Mouse (Mus musculus): Measurements from ENCODE around the gene Sstr4. TPM values are rescaled to one million over a fixed set of nuclear protein-coding genes. Genes with fewer than 3 reads are reported as not detected.

Sstr4 gene
- polyA plus RNA-seq, 1 experiment, result not detected

DNA sequence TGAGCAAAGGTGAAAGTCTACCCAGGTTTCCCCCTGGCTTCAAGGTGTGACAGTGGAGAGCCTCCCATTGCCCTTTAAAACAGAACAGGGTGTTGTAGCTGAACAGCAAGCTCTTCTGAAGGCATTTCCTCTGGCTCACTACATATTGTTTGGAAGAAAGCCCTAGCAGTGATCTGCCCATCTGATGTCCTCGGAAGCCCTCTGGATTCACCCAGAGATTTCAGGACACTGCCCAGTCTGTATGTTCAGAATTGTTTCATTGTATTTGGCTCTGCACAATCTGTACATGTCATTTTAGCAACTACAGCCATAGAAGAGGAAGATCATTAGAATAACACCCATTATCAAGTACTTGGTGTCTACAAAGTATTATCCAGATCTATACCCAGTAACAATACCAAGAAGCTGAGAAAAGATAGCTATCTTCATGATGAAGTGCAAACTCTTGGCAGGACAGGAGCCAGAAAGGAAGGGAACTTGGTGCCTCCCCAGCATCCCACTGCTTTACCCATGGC lies 15.2 kb upstream of the Sstr4 start:
- Histone ChIP-seq H3K36me3 (ENCODE audit: control insufficient read depth, insufficient read depth, low read length) (no peaks in the 10 kb centered on the region), H3K27ac (ENCODE audit: control insufficient read depth, insufficient read depth, low read depth, low read length) (no peak overlapping the region), H3K4me3 (ENCODE audit: control insufficient read depth, low read depth, low read length) (no peak overlapping the region), H3K4me1 (ENCODE audit: control insufficient read depth, insufficient read depth, low read length) (peaks cover 6% of the 10 kb centered on the region), H3K27me3 (ENCODE audit: control insufficient read depth, insufficient read depth, low read length) (no peaks in the 10 kb centered on the region)
- TF ChIP-seq POLR2A (IDR thresholded peaks at IDR 0.05; ENCODE audit: control insufficient read depth, low read depth, low read length), result no peak
- TF ChIP-seq CTCF (IDR thresholded peaks at IDR 0.05; ENCODE audit: control insufficient read depth, insufficient read depth, insufficient replicate concordance, low read depth, low read length), result no peak

DNA sequence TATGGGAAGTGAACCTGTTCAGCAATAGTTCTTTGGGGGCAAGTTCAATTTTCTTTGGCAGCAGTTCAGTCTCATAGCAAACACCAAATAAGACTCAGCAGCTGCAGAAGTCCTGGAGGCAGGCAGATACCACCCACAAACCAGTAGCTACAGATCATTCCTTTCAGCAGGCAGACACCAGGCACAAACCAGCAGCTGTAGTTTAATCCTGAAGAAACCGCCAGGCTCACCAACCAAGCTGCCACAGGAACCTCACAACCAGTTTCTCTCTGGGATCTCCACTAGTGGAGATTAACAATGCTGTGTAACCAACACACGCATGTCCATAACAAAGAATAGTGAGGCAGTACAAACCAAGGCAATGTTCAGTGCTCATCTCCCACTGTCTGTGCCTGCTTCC lies 14.1 kb upstream of the Sstr4 start:
- H3K4me3 ChIP-seq (ENCODE audit: control insufficient read depth, low read depth, low read length), result no peak overlapping the region
- H3K4me1 ChIP-seq (ENCODE audit: control insufficient read depth, insufficient read depth, low read length), result no peaks in the 10 kb centered on the region
- TF ChIP-seq CTCF (IDR thresholded peaks at IDR 0.05; ENCODE audit: control insufficient read depth, insufficient read depth, insufficient replicate concordance, low read depth, low read length) (no peak), POLR2A (IDR thresholded peaks at IDR 0.05; ENCODE audit: control insufficient read depth, low read depth, low read length) (no peak)
- no peak overlapping the region for H3K27ac ChIP-seq (ENCODE audit: control insufficient read depth, insufficient read depth, low read depth, low read length)
- no peaks in the 10 kb centered on the region for H3K36me3 ChIP-seq (ENCODE audit: control insufficient read depth, insufficient read depth, low read length)
- no peaks in the 10 kb centered on the region for H3K27me3 ChIP-seq (ENCODE audit: control insufficient read depth, insufficient read depth, low read length)

DNA sequence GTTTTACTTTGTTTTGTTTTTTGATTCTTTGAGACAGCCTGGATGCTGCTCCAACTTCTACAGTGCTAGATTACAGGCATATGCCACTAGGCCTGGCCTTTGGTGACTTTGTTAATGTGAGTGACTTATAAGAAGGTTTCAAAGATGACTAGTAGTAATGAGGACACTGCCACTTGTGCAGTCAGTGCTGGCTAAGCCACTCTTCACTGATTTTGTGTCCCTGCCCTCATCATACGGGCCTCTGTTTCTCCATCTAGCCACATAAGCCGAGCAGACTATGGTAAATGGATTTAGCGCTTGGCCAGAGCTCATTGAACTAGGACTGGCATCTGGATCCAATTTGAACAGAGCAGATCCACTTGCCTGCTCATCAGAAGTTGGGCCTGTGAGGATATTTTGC lies 8.7 kb upstream of the Sstr4 start:
- Histone ChIP-seq H3K4me3 (ENCODE audit: control insufficient read depth, low read depth, low read length) (no peak overlapping the region), H3K27ac (ENCODE audit: control insufficient read depth, insufficient read depth, low read depth, low read length) (no peak overlapping the region), H3K4me1 (ENCODE audit: control insufficient read depth, insufficient read depth, low read length) (no peaks in the 10 kb centered on the region), H3K36me3 (ENCODE audit: control insufficient read depth, insufficient read depth, low read length) (no peaks in the 10 kb centered on the region), H3K27me3 (ENCODE audit: control insufficient read depth, insufficient read depth, low read length) (no peaks in the 10 kb centered on the region)
- TF ChIP-seq POLR2A (IDR thresholded peaks at IDR 0.05; ENCODE audit: control insufficient read depth, low read depth, low read length) (no peak), CTCF (IDR thresholded peaks at IDR 0.05; ENCODE audit: control insufficient read depth, insufficient read depth, insufficient replicate concordance, low read depth, low read length) (no peak)

DNA sequence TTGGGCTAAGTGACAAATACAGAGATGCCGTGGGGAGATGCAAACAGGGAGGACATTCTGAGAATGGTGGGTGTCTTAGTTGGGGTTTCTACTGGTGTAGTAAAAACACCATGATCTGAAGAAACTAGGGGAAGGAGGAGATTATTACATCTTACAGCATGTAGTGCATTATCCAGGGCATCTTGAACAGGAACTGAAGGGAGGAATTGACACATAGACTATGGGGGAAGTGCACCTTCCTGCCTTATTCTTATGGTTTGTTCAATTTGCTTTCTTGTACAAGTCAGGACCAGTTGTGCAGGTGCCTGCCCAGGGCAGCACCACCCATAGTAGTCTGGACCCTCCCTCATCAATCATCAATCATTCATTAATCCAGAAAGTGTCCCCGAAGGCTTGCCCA lies 8.2 kb upstream of the Sstr4 start:
- Histone ChIP-seq H3K27me3 (ENCODE audit: control insufficient read depth, insufficient read depth, low read length) (no peaks in the 10 kb centered on the region), H3K4me1 (ENCODE audit: control insufficient read depth, insufficient read depth, low read length) (no peaks in the 10 kb centered on the region), H3K27ac (ENCODE audit: control insufficient read depth, insufficient read depth, low read depth, low read length) (no peak overlapping the region), H3K36me3 (ENCODE audit: control insufficient read depth, insufficient read depth, low read length) (no peaks in the 10 kb centered on the region), H3K4me3 (ENCODE audit: control insufficient read depth, low read depth, low read length) (no peak overlapping the region)
- no peak for TF ChIP-seq CTCF (IDR thresholded peaks at IDR 0.05; ENCODE audit: control insufficient read depth, insufficient read depth, insufficient replicate concordance, low read depth, low read length)
- no peak for TF ChIP-seq POLR2A (IDR thresholded peaks at IDR 0.05; ENCODE audit: control insufficient read depth, low read depth, low read length)

DNA sequence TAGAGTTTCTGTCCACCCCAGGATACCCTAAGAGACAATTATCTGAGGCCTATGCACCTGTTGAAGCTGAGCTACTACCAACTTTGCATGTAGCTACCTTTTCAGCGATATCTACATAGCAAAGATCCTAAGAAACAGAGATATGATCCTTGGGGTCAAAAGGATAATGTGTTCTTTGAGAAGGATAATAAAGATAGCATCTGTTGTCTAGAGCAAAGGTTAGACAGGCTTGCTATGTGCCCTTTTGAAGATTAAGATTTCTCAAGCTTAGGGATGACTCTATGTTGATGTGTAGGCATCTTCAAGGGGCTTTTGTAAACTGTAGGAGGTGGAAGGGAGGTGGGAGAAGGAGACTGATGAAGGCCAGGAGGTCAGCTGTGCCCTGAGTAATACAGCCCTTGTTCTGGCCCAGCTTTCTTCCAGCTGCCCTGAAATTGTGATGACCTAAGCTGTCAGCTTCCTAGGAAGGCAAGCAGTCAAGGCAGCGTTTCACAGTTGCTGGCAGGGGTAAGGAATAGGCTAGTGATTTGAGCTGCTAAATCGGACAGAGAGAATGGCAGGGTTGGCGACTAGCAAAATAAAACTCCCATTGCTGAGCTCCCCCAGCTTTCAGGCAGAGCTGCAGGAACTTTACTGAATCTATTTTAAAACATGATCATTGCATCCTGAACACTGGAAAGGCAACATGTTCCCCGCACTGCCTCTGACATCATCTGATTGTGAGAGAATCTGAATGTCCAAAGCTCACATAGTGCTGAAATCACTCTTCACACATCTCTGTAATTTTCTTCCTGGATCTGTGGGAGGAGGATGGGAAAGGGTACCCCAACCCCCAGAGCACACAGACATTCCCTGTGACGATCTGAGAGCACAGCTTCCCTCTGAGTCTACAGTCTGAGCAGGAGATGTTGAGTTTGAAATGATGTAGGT lies 7.2 kb upstream of the Sstr4 start:
- Histone ChIP-seq H3K36me3 (ENCODE audit: control insufficient read depth, insufficient read depth, low read length) (no peaks in the 10 kb centered on the region), H3K27me3 (ENCODE audit: control insufficient read depth, insufficient read depth, low read length) (no peaks in the 10 kb centered on the region), H3K4me1 (ENCODE audit: control insufficient read depth, insufficient read depth, low read length) (no peaks in the 10 kb centered on the region), H3K27ac (ENCODE audit: control insufficient read depth, insufficient read depth, low read depth, low read length) (no peak overlapping the region), H3K4me3 (ENCODE audit: control insufficient read depth, low read depth, low read length) (no peak overlapping the region)
- TF ChIP-seq CTCF (IDR thresholded peaks at IDR 0.05; ENCODE audit: control insufficient read depth, insufficient read depth, insufficient replicate concordance, low read depth, low read length) (no peak), POLR2A (IDR thresholded peaks at IDR 0.05; ENCODE audit: control insufficient read depth, low read depth, low read length) (no peak)

DNA sequence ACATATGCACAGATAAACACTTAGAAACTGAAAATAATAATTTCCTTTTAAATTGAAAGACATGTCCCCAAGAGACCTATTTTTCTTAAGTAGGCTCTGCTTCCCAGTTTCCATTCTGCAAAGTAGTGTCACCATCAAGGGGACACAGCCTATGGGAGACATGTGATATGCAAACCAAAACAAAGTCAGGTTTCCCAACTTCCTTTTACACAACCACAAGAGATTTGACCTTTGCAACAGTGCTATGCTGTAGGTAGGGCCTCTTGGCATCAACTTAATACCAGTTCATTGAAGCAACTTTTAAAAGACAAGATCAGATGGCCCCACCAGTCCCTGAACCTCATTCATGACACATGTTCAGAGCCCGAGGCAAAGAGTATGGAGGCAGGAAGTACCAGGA lies 2.0 kb upstream of the Sstr4 start:
- H3K4me3 ChIP-seq (ENCODE audit: control insufficient read depth, low read depth, low read length), result no peak overlapping the region
- H3K27ac ChIP-seq (ENCODE audit: control insufficient read depth, insufficient read depth, low read depth, low read length), result no peak overlapping the region
- TF ChIP-seq CTCF (IDR thresholded peaks at IDR 0.05; ENCODE audit: control insufficient read depth, insufficient read depth, insufficient replicate concordance, low read depth, low read length) (no peak), POLR2A (IDR thresholded peaks at IDR 0.05; ENCODE audit: control insufficient read depth, low read depth, low read length) (no peak)
- H3K36me3 ChIP-seq (ENCODE audit: control insufficient read depth, insufficient read depth, low read length), result no peaks in the 10 kb centered on the region
- H3K27me3 ChIP-seq (ENCODE audit: control insufficient read depth, insufficient read depth, low read length), result no peaks in the 10 kb centered on the region
- H3K4me1 ChIP-seq (ENCODE audit: control insufficient read depth, insufficient read depth, low read length), result peaks cover 11% of the 10 kb centered on the region

DNA sequence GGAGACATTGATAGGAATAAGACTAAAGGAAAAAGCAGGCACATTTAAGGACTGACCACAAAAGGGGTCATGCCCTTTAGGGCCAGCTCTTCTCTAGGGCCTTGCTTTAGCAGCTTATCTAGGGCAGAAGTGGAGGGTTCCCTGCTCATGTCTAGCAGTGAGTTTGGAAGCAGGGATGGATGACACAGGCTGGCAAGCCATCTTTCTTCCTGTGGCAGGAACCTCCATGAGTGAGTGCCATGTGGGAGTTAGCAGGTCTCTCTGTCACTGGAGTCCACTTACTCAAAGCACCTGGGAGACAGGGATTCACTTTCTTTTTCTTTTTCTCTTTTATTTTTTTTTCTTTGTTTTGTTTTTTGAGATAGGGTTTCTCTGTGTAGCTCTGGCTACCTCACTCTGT lies 1.3 kb upstream of the Sstr4 start:
- H3K4me1 ChIP-seq (ENCODE audit: control insufficient read depth, insufficient read depth, low read length), result peaks cover 11% of the 10 kb centered on the region
- H3K27ac ChIP-seq (ENCODE audit: control insufficient read depth, insufficient read depth, low read depth, low read length), result no peak overlapping the region
- H3K27me3 ChIP-seq (ENCODE audit: control insufficient read depth, insufficient read depth, low read length), result no peaks in the 10 kb centered on the region
- H3K36me3 ChIP-seq (ENCODE audit: control insufficient read depth, insufficient read depth, low read length), result no peaks in the 10 kb centered on the region
- TF ChIP-seq POLR2A (IDR thresholded peaks at IDR 0.05; ENCODE audit: control insufficient read depth, low read depth, low read length), result no peak
- no peak for TF ChIP-seq CTCF (IDR thresholded peaks at IDR 0.05; ENCODE audit: control insufficient read depth, insufficient read depth, insufficient replicate concordance, low read depth, low read length)
- H3K4me3 ChIP-seq (ENCODE audit: control insufficient read depth, low read depth, low read length), result no peak overlapping the region
